Mouse (Mus musculus): Measurements from ENCODE around the gene Anks1. TPM values are rescaled to one million over a fixed set of nuclear protein-coding genes. Genes with fewer than 3 reads are reported as not detected.
A peak's percentile ranks its signal among the peaks of the same experiment; 100 is the strongest.

The Anks1 gene
- polyA plus RNA-seq, 1 experiment from 2014 or later, result 19.5 TPM

- Histone ChIP-seq H3K27me3 (ENCODE audit: control insufficient read depth, insufficient read depth, low read length) (no peaks in the 10 kb centered on the region), H3K4me1 (ENCODE audit: control insufficient read depth, insufficient read depth, low read length) (no peaks in the 10 kb centered on the region), H3K9me3 (ENCODE audit: control insufficient read depth, low read depth, low read length) (no peaks in the 10 kb centered on the region), H3K27ac (ENCODE audit: low read length) (no peak overlapping the region), H3K9ac (replicated peaks; ENCODE audit: low read depth, low read length) (no peak overlapping the region), H3K4me3 (ENCODE audit: low read depth, low read length) (no peak overlapping the region), H3K36me3 (ENCODE audit: control insufficient read depth, insufficient read depth, low read length) (peaks cover 25% of the 10 kb centered on the region; the same call in 1 of the 2 replicates), H3K4me2 (replicated peaks; ENCODE audit: low read depth, low read length) (no peak overlapping the region)
- no peak for ATAC-seq (ENCODE audit: insufficient number of reproducible peaks, insufficient read depth, low FRiP score, low read depth)
- WGBS, result 94% methylated on average over 8 of the region's 8 CpGs
Observed at GRCm38 (mm10) chr17:28050210-28050609, 141.1 kb downstream of the Anks1 start.

GRCm38 (mm10) chr17:28052293-28052863, 143.3 kb downstream of the Anks1 start:
- Histone ChIP-seq H3K4me3 (ENCODE audit: low read depth, low read length) (no peak overlapping the region), H3K9me3 (ENCODE audit: control insufficient read depth, low read depth, low read length) (no peaks in the 10 kb centered on the region), H3K9ac (replicated peaks; ENCODE audit: low read depth, low read length) (no peak overlapping the region), H3K4me2 (replicated peaks; ENCODE audit: low read depth, low read length) (no peak overlapping the region), H3K27me3 (ENCODE audit: control insufficient read depth, insufficient read depth, low read length) (no peaks in the 10 kb centered on the region), H3K4me1 (ENCODE audit: control insufficient read depth, insufficient read depth, low read length) (no peaks in the 10 kb centered on the region), H3K27ac (ENCODE audit: low read length) (no peak overlapping the region), H3K36me3 (ENCODE audit: control insufficient read depth, insufficient read depth, low read length) (peaks cover 21% of the 10 kb centered on the region; the same call in 1 of the 2 replicates)
- WGBS, result 68% methylated on average over 21 of the region's 21 CpGs
- ATAC-seq (ENCODE audit: insufficient number of reproducible peaks, insufficient read depth, low FRiP score, low read depth), result no peak

DNA sequence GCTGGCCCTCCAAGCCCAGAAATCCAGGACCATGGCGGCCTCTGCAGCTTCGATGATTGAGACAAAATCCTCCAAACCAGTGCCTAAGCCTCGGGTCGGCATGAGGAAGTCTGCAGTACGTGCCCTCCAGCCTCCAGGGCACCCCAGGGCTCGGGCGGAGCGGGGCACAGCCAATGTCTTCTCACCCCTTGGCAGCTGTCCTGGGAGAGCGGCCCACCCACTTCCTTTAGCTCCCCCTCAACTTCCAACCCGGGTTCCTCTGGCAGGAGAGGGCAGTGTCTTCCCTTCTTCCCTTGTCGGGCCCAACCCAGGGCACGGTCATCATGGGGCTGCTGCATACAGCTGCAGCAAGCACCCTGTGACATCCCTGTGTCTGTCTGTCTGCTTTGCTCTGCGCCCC, 149.2 kb downstream of the Anks1 start:
- Histone ChIP-seq H3K9me3 (ENCODE audit: control insufficient read depth, low read depth, low read length) (no peaks in the 10 kb centered on the region), H3K4me1 (ENCODE audit: control insufficient read depth, insufficient read depth, low read length) (no peaks in the 10 kb centered on the region), H3K9ac (replicated peaks; ENCODE audit: low read depth, low read length) (no peak overlapping the region), H3K4me2 (replicated peaks; ENCODE audit: low read depth, low read length) (no peak overlapping the region), H3K27me3 (ENCODE audit: control insufficient read depth, insufficient read depth, low read length) (no peaks in the 10 kb centered on the region), H3K36me3 (ENCODE audit: control insufficient read depth, insufficient read depth, low read length) (peaks cover 38% of the 10 kb centered on the region), H3K4me3 (ENCODE audit: low read depth, low read length) (no peak overlapping the region), H3K27ac (ENCODE audit: low read length) (no peak overlapping the region)
- no peak for ATAC-seq (ENCODE audit: insufficient number of reproducible peaks, insufficient read depth, low FRiP score, low read depth)
- 88% methylated on average over 13 of the region's 13 CpGs for WGBS

GRCm38 (mm10) chr17:28060681-28061080, 151.6 kb downstream of the Anks1 start:
- H3K36me3 ChIP-seq (ENCODE audit: control insufficient read depth, insufficient read depth, low read length), result peaks cover 25% of the 10 kb centered on the region
- WGBS, result 91% methylated on average over 11 of the region's 11 CpGs
- ATAC-seq (ENCODE audit: insufficient number of reproducible peaks, insufficient read depth, low FRiP score, low read depth), result no peak
- H3K27ac ChIP-seq (ENCODE audit: low read length), result no peak overlapping the region
- no peak overlapping the region for H3K4me2 ChIP-seq (replicated peaks; ENCODE audit: low read depth, low read length)
- H3K9me3 ChIP-seq (ENCODE audit: control insufficient read depth, low read depth, low read length), result no peaks in the 10 kb centered on the region
- no peak overlapping the region for H3K9ac ChIP-seq (replicated peaks; ENCODE audit: low read depth, low read length)
- H3K4me1 ChIP-seq (ENCODE audit: control insufficient read depth, insufficient read depth, low read length), result no peaks in the 10 kb centered on the region
- no peaks in the 10 kb centered on the region for H3K27me3 ChIP-seq (ENCODE audit: control insufficient read depth, insufficient read depth, low read length)
- H3K4me3 ChIP-seq (ENCODE audit: low read depth, low read length), result no peak overlapping the region

DNA sequence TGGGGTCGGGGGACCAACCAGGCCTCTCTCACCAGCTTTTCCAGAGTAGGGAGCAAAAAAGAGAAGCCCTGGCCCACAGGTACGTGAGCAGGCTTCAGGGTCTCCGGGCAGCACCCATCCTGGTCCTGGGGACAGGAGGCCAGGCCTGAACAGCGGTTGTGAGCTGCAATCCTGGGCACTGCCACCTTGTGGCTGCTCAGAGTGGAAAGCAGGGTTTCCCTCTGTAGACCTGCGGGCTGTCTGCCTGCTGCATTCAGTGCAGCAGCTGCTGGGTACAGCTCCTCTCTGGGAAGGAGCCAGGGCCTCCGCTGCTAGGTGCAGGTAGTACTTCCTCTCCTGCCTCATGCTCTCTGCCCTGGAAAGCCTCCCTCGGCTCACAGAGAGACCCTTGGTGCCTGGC, 152.4 kb downstream of the Anks1 start:
- Histone ChIP-seq H3K4me3 (ENCODE audit: low read depth, low read length) (no peak overlapping the region), H3K4me1 (ENCODE audit: control insufficient read depth, insufficient read depth, low read length) (no peaks in the 10 kb centered on the region), H3K9me3 (ENCODE audit: control insufficient read depth, low read depth, low read length) (no peaks in the 10 kb centered on the region), H3K9ac (replicated peaks; ENCODE audit: low read depth, low read length) (no peak overlapping the region), H3K27me3 (ENCODE audit: control insufficient read depth, insufficient read depth, low read length) (no peaks in the 10 kb centered on the region), H3K4me2 (replicated peaks; ENCODE audit: low read depth, low read length) (no peak overlapping the region), H3K36me3 (ENCODE audit: control insufficient read depth, insufficient read depth, low read length) (peaks cover 25% of the 10 kb centered on the region), H3K27ac (ENCODE audit: low read length) (no peak overlapping the region)
- 53% methylated on average over 7 of the region's 7 CpGs for WGBS
- no peak for ATAC-seq (ENCODE audit: insufficient number of reproducible peaks, insufficient read depth, low FRiP score, low read depth)

DNA sequence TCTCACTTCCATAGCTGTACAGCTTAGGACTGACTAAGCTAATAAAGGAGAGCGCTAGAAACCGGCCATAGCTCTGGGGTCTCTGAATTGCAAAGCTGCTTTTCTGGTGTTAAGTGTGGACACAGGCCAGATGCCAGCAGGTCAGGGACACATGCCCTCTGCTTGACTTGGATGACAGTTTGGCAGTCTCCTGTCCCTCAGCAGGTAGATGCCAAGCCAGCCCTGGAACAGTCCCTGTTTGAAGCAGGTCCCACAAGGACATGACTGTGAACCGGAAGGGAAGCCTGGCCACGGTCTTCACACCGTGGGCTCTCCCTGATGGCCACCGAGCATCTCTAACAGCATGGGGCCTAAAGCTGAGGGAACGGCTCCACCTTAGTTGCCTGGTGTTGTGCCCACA, 153.6 kb downstream of the Anks1 start:
- H3K36me3 ChIP-seq (ENCODE audit: control insufficient read depth, insufficient read depth, low read length), result peaks cover 23% of the 10 kb centered on the region
- no peak overlapping the region for H3K4me3 ChIP-seq (ENCODE audit: low read depth, low read length)
- H3K9me3 ChIP-seq (ENCODE audit: control insufficient read depth, low read depth, low read length), result no peaks in the 10 kb centered on the region
- no peak overlapping the region for H3K9ac ChIP-seq (replicated peaks; ENCODE audit: low read depth, low read length)
- no peaks in the 10 kb centered on the region for H3K4me1 ChIP-seq (ENCODE audit: control insufficient read depth, insufficient read depth, low read length)
- H3K27ac ChIP-seq (ENCODE audit: low read length), result no peak overlapping the region
- no peak overlapping the region for H3K4me2 ChIP-seq (replicated peaks; ENCODE audit: low read depth, low read length)
- H3K27me3 ChIP-seq (ENCODE audit: control insufficient read depth, insufficient read depth, low read length), result no peaks in the 10 kb centered on the region
- WGBS, result 90% methylated on average over 7 of the region's 7 CpGs
- ATAC-seq (ENCODE audit: insufficient number of reproducible peaks, insufficient read depth, low FRiP score, low read depth), result no peak

DNA sequence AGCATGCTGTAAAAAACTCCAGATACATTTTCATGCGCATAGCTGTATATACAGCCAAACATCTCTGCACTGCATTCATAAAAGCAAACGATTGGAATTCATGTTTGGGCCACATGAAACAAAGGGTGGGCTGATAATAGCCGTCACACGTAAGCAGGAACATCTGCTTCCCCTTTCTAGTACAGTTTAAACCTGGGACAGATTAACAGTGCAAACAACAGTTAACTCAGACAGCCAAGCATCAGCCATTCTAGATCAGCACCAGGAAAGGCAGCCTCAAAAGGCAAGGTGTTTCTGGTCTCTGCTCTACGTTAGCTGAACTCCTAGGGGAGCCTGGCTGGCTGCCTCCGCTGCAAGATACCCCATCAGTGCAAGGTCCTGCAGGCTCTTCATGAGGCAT, 154.1 kb downstream of the Anks1 start:
- no peak overlapping the region for H3K4me3 ChIP-seq (ENCODE audit: low read depth, low read length)
- no peaks in the 10 kb centered on the region for H3K27me3 ChIP-seq (ENCODE audit: control insufficient read depth, insufficient read depth, low read length)
- no peak for ATAC-seq (ENCODE audit: insufficient number of reproducible peaks, insufficient read depth, low FRiP score, low read depth)
- no peak overlapping the region for H3K9ac ChIP-seq (replicated peaks; ENCODE audit: low read depth, low read length)
- 78% methylated on average over 6 of the region's 6 CpGs for WGBS
- H3K4me2 ChIP-seq (replicated peaks; ENCODE audit: low read depth, low read length), result no peak overlapping the region
- no peak overlapping the region for H3K27ac ChIP-seq (ENCODE audit: low read length)
- peaks cover 21% of the 10 kb centered on the region for H3K36me3 ChIP-seq (ENCODE audit: control insufficient read depth, insufficient read depth, low read length)
- H3K9me3 ChIP-seq (ENCODE audit: control insufficient read depth, low read depth, low read length), result no peaks in the 10 kb centered on the region
- H3K4me1 ChIP-seq (ENCODE audit: control insufficient read depth, insufficient read depth, low read length), result no peaks in the 10 kb centered on the region

DNA sequence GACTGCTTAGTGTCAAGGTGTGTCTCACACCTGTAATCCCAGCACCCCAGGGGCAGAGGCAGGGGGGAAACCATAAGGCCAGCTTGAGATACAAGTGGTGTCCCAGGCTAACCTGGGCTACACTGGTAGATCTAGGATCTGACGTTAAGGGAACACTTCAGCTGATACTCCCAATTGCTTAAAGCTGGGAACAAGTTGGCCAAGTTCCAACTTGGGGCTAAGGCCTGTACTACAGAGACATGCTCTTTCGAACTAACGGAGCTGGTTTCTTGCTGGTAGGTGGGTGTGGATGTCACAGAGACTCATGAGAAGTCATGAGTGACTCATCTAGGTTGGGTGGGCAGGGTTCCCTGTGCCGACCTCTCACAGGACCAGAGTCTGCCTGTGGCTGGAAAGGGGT, 158.2 kb downstream of the Anks1 start:
- no peaks in the 10 kb centered on the region for H3K4me1 ChIP-seq (ENCODE audit: control insufficient read depth, insufficient read depth, low read length)
- no peaks in the 10 kb centered on the region for H3K9me3 ChIP-seq (ENCODE audit: control insufficient read depth, low read depth, low read length)
- H3K27ac ChIP-seq (ENCODE audit: low read length), result no peak overlapping the region
- H3K4me3 ChIP-seq (ENCODE audit: low read depth, low read length), result no peak overlapping the region
- 71% methylated on average over 4 of the region's 4 CpGs for WGBS
- no peaks in the 10 kb centered on the region; the same call in 1 of the 2 replicates for H3K36me3 ChIP-seq (ENCODE audit: control insufficient read depth, insufficient read depth, low read length)
- H3K9ac ChIP-seq (replicated peaks; ENCODE audit: low read depth, low read length), result no peak overlapping the region
- no peak overlapping the region for H3K4me2 ChIP-seq (replicated peaks; ENCODE audit: low read depth, low read length)
- peak; percentile 31; the same call in 1 of the 2 replicates for ATAC-seq (ENCODE audit: insufficient number of reproducible peaks, insufficient read depth, low FRiP score, low read depth)
- no peaks in the 10 kb centered on the region for H3K27me3 ChIP-seq (ENCODE audit: control insufficient read depth, insufficient read depth, low read length)

- 0 out of 2 replicates have a peak, but pooled peaks have one; percentile 11 for ATAC-seq (ENCODE audit: insufficient number of reproducible peaks, insufficient read depth, low FRiP score, low read depth)
- no peak overlapping the region for H3K4me3 ChIP-seq (ENCODE audit: low read depth, low read length)
- WGBS, result 14% methylated on average over 12 of the region's 12 CpGs
Observed at GRCm38 (mm10) chr17:28069446-28069845, 160.3 kb downstream of the Anks1 start.

More at GRCm38 (mm10) chr17:28069446-28069845, 160.3 kb downstream of the Anks1 start:
- Histone ChIP-seq H3K4me1 (ENCODE audit: control insufficient read depth, insufficient read depth, low read length) (no peaks in the 10 kb centered on the region), H3K27ac (ENCODE audit: low read length) (no peak overlapping the region), H3K36me3 (ENCODE audit: control insufficient read depth, insufficient read depth, low read length) (no peaks in the 10 kb centered on the region), H3K9me3 (ENCODE audit: control insufficient read depth, low read depth, low read length) (no peaks in the 10 kb centered on the region), H3K9ac (replicated peaks; ENCODE audit: low read depth, low read length) (no peak overlapping the region), H3K27me3 (ENCODE audit: control insufficient read depth, insufficient read depth, low read length) (no peaks in the 10 kb centered on the region), H3K4me2 (replicated peaks; ENCODE audit: low read depth, low read length) (no peak overlapping the region)
